Mouse (Mus musculus): ENCODE data around the gene Pianp. TPM values are rescaled to one million over a fixed set of nuclear protein-coding genes. Genes with fewer than 3 reads are reported as not detected.

The Pianp gene
- total RNA-seq, 2 experiments from 2014 or later, result 0.75 to 0.93 TPM

DNA sequence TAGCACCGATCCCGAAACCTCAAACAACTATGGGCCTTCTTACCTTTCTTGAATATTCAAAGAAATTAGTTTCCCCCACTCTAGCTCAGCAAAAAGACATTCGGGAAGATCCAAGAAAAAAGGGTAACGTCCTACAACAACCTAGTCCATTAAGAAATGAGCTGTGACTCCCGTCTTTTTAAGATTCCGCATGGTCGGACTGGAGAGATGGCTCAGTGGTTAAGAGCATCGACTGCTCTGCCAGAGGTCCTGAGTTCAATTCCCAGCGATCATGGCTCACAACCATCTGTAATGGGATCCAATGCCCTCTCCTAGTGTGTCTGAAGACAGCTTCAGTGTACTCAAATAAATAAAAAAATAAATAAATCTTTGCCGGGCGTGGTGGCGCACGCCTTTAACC lies 11.6 kb downstream of the Pianp start:
- no peak for DNase-seq (ENCODE audit: low spot score)

- DNase-seq (ENCODE audit: low spot score), result peak; percentile 99
These were observed 12.2 kb downstream of the Pianp start for GRCm38 (mm10) chr6:125008586-125009128.

GRCm38 (mm10) chr6:125009129-125009180 lies 12.5 kb downstream of the Pianp start, which contains the start of gene Zfp384:
TSS of gene Zfp384 (plus strand) at chr6:125009145.
- DNase-seq (ENCODE audit: low spot score), result no peak

DNA sequence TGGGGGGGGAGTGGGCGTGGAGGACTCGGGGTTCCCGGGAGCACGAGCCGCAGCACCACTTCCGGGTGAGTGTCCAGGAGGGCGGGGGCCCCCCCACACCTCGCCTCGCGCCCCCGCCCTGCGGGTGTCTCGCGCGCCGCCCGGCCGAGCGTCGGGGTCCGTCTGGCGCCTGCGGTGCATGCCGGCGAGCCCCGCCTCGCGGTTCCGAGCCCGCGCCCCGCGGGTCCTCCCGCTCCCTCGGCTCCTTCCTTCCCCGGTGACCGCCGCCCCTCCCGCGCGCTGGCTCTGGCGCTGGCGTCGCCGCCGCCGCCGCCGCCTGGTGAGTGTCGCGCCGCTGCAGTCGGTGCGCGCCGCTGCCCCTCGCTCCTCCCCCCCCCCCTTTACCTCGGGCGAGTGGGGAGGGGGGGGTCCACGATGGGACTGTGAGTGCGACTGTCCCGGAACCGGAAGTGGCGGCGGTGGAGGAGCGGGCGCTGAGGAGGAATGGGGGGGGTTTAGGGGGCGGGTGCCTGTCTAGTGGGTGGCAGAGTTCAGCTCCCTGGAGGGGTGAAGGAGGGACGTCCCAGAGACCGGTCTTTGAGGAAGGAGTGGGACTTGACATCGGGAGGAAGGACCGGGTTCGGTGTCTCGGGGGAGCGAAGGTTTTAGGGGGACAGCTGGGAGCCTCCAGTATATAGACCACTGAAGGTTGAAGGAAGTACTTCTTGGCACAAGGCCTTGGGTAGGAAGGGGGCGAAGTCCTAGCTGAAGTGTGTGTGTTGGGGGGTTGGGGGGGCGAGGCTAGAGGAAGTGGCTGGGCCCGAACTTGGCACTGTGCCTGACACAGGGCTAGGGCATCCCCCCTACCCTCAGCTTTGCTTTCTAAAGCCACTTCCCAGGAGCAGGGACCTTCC lies 12.9 kb downstream of the Pianp start:
- DNase-seq (ENCODE audit: low spot score), result peak; percentile 74

- no peak for DNase-seq (ENCODE audit: low spot score)
These were observed 21.2 kb downstream of the Pianp start for GRCm38 (mm10) chr6:125017682-125018081.

DNA sequence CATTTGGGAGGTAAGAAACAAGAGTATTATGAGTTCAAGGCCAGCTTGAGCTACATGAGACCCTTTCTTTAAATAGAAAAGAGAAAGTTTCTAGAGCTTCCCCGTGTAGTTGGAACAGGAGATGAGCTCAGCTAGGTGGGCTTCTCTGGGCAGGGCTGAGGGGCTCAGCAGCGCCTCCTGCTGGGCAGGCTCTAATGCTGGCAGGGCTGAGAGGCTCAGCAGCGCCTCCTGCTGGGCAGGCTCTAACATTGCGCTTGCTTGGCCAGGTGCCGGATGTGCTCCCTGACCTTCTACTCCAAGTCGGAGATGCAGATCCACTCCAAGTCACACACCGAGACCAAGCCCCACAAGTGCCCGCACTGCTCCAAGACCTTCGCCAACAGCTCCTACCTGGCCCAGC lies 34.0 kb downstream of the Pianp start:
- peak; percentile 30 for DNase-seq (ENCODE audit: low spot score)

DNA sequence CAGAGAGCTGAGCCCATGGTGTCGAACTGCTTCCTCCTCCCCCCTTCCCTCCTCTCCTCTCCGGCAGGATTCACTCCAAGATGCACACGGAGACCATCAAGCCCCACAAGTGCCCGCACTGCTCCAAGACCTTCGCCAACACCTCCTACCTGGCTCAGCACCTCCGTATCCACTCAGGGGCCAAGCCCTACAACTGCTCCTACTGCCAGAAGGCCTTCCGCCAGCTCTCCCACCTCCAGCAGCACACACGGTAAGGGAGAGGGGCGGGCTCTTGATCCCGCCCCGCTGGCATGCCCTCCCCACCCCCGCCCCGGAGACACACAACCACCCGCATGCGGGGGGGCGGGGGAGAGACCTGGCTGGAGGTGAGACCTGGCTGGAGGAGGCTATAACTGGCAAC lies 35.1 kb downstream of the Pianp start:
- DNase-seq (ENCODE audit: low spot score), result no peak

GRCm38 (mm10) chr6:125038666-125039065 lies 42.2 kb downstream of the Pianp start:
- no peak for DNase-seq (ENCODE audit: low spot score)

- DNase-seq (ENCODE audit: low spot score), result no peak
These were observed 42.6 kb downstream of the Pianp start for GRCm38 (mm10) chr6:125039131-125039530.

DNA sequence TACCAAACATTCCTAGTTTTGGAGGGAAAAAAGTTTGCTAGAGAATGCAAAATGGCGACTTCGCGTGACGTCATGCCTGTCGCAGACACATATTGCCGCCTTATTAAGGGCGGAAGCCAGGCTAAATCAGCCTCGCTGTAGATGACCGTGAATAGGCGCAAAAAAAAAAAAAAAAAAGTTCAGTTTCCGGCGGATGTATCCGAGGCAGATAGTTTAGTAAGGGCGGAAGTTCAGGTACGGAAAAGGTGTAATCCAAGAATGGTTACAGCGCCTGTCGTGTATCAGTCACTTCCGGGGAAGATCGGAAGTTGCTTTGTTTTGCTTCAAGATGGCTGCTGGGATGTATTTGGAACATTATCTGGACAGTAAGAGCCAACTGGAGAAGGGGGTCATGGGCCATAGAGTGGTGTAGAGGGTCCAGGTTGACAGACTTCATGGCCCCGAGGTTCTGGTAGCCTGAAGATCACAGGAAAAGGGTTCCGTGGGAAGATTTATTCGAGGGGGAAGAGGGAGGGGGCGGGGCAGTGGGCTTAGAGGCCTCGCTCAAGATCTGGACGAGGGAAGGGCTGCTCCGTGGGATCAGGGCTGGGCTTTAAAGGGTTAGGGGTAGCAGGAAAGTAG lies 43.1 kb downstream of the Pianp start, which contains the start of gene Ing4:
Gene Ing4, plus strand, starts transcription at position 228 of the 621 bp plus-strand sequence.
- peak; percentile 94 for DNase-seq (ENCODE audit: low spot score)

GRCm38 (mm10) chr6:125040221-125040620 lies 43.7 kb downstream of the Pianp start:
- no peak for DNase-seq (ENCODE audit: low spot score)

- no peak for DNase-seq (ENCODE audit: low spot score)
These were observed 44.6 kb downstream of the Pianp start for GRCm38 (mm10) chr6:125041047-125041446.

- DNase-seq (ENCODE audit: low spot score), result no peak
These were observed 45.6 kb downstream of the Pianp start for GRCm38 (mm10) chr6:125042081-125042480.

GRCm38 (mm10) chr6:125046691-125047090 lies 50.2 kb downstream of the Pianp start:
- DNase-seq (ENCODE audit: low spot score), result peak; percentile 82

DNA sequence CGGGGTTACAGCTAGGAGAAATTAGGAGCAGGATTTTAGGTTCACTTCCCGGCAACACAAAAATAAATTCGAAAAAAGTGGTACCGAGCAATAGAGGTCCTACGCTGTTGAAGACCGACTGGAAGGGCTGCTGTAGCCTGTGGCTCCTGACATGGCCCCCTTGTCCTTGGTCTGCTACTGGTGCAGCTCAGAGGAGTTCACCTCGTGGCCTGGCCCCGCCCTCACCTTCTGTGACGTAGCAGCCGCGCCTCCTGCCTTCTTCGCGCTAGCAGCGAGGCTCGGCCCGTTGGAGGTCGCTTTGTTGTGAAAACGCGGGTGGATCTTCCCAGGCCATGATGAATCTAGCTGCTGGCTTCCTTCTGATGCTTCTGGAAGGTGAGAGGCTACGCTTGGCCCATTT lies 53.2 kb downstream of the Pianp start, which contains the start of gene Acrbp:
Gene Acrbp, plus strand, starts transcription at position 12 of the 400 bp plus-strand sequence.
- DNase-seq (ENCODE audit: low spot score), result no peak

- DNase-seq (ENCODE audit: low spot score), result no peak
These were observed 54.7 kb downstream of the Pianp start for GRCm38 (mm10) chr6:125051237-125051636.

Other genes with a start within 250 kb of the Pianp start
- not detected for gene Gm45234, start 240.7 kb upstream of the Pianp start, total RNA-seq (2021)
- 10 to 100 TPM; 44.0 to 56.4 TPM for gene Atn1, start 240.2 kb upstream of the Pianp start, total RNA-seq (2021)
- gene Eno2, start 227.0 kb upstream of the Pianp start, total RNA-seq (2021), result 1 to 10 TPM in 1 of 2 experiments, under 1 TPM in 1; 0.87 to 1.2 TPM
- under 1 TPM in 1 of 2 experiments, not detected in 1; 0.31 TPM for gene Lrrc23, start 217.0 kb upstream of the Pianp start, total RNA-seq (2021)
- gene Spsb2, start 188.0 kb upstream of the Pianp start, total RNA-seq (2021), result 1 to 10 TPM; 2.2 to 5.3 TPM
- gene Tpi1, start 182.4 kb upstream of the Pianp start, total RNA-seq (2021), result 1,000 to 10,000 TPM; 2,056 to 2,236 TPM
- 10 to 100 TPM; 39.9 to 50.1 TPM for gene Usp5, start 167.2 kb upstream of the Pianp start, total RNA-seq (2021)
- gene Cdca3, start 167.1 kb upstream of the Pianp start, total RNA-seq (2021), result under 1 TPM; 0.25 to 0.55 TPM
- under 1 TPM; 0.57 to 0.71 TPM for gene Gnb3, start 156.4 kb upstream of the Pianp start, total RNA-seq (2021)
- 1 to 10 TPM; 3.5 to 4.9 TPM for gene P3h3, start 138.9 kb upstream of the Pianp start, total RNA-seq (2021)
- gene Gpr162, start 132.7 kb upstream of the Pianp start, total RNA-seq (2021), result under 1 TPM; 0.09 to 0.21 TPM
- under 1 TPM; 0.38 to 0.41 TPM for gene Cd4, start 108.5 kb upstream of the Pianp start, total RNA-seq (2021)
- under 1 TPM in 1 of 2 experiments, not detected in 1; 0.12 TPM for gene Lag3, start 85.0 kb upstream of the Pianp start, total RNA-seq (2021)
- gene Ptms, start 76.6 kb upstream of the Pianp start, total RNA-seq (2021), result 100 to 1,000 TPM in 1 of 2 experiments, 10 to 100 TPM in 1; 64.3 to 105 TPM
- 100 to 1,000 TPM; 196 to 205 TPM for gene Mlf2, start 65.3 kb upstream of the Pianp start, total RNA-seq (2021)
- 100 to 1,000 TPM; 109 to 121 TPM for gene Cops7a, start 31.2 kb upstream of the Pianp start, total RNA-seq (2021)
- gene Zfp384, start 12.5 kb downstream of the Pianp start, total RNA-seq (2021), result 10 to 100 TPM; 22.4 to 24.0 TPM
- gene Ing4, start 43.1 kb downstream of the Pianp start, total RNA-seq (2021), result 10 to 100 TPM; 22.0 to 23.2 TPM
- 1 to 10 TPM; 2.0 to 2.4 TPM for gene Acrbp, start 53.0 kb downstream of the Pianp start, total RNA-seq (2021)
- not detected for gene Lpar5, start 71.2 kb downstream of the Pianp start, total RNA-seq (2021)
- 10 to 100 TPM; 64.1 to 70.6 TPM for gene Chd4, start 99.3 kb downstream of the Pianp start, total RNA-seq (2021)
- 10 to 100 TPM; 16.3 to 17.7 TPM for gene Nop2, start 135.2 kb downstream of the Pianp start, total RNA-seq (2021)
- 1 to 10 TPM; 5.8 to 6.3 TPM for gene Iffo1, start 148.5 kb downstream of the Pianp start, total RNA-seq (2021)
- gene Gapdh, start 169.8 kb downstream of the Pianp start, total RNA-seq (2021), result over 10,000 TPM in 1 of 2 experiments, 1,000 to 10,000 TPM in 1; 8,476 to 11,435 TPM
- gene Ncapd2, start 195.0 kb downstream of the Pianp start, total RNA-seq (2021), result 1 to 10 TPM; 6.5 to 8.2 TPM
- 100 to 1,000 TPM; 212 to 229 TPM for gene Mrpl51, start 195.1 kb downstream of the Pianp start, total RNA-seq (2021)
- 10 to 100 TPM; 13.1 to 14.9 TPM for gene Vamp1, start 218.9 kb downstream of the Pianp start, total RNA-seq (2021)
- gene Tapbpl, start 235.2 kb downstream of the Pianp start, total RNA-seq (2021), result 1 to 10 TPM; 1.9 to 3.0 TPM
- gene Cd27, start 240.3 kb downstream of the Pianp start, total RNA-seq (2021), result under 1 TPM; 0.19 to 0.68 TPM